In genomic region chr12:33580809-33581208, GRCm38 (mm10) we compare ENCODE assay signal across 23 mouse cellular contexts.
"Had no signal": no experiment of that assay in that cellular context is flagged by ENCODE, and none has a peak within 500 bp of the region (broad histone marks: within the 10 kb centered on the region; RNA-seq: fewer than 3 reads in every experiment).

No protein-coding gene starts in this region.

- H3K4me1 ChIP-seq: midbrain, embryonic 12.5 days; neural tube, embryonic 13.5 days had no signal

- DNase-seq: kidney, adult 2 months; kidney, postnatal 25 days; layer of hippocampus, adult 9-11 months; liver, postnatal 0 days; lung, embryonic 14.5 days; right cerebral cortex, adult 18-20 months; right cerebral cortex, postnatal 14 days; right cerebral cortex, postnatal 4 days; thymus, adult 2 months; thymus, postnatal 14 days; thymus, postnatal 4 days had no signal

- H3K4me2 ChIP-seq: limb, embryonic 15.5 days; liver, embryonic 11.5 days; lung, embryonic 14.5 days; midbrain, embryonic 12.5 days; neural tube, embryonic 13.5 days had no signal

- H3K27me3 ChIP-seq: limb, embryonic 15.5 days; midbrain, embryonic 12.5 days; neural tube, embryonic 13.5 days had no signal

- ATAC-seq: liver, postnatal 0 days; lung, postnatal 0 days; midbrain, embryonic 16.5 days had no signal

- H3K4me3 ChIP-seq: layer of hippocampus, adult 2 months; limb, embryonic 15.5 days; midbrain, embryonic 12.5 days; myocyte; neural tube, embryonic 13.5 days had no signal

- H3K9me3 ChIP-seq: limb, embryonic 15.5 days; midbrain, embryonic 12.5 days; neural tube, embryonic 13.5 days had no signal

- H3K27ac ChIP-seq: kidney, postnatal 0 days; layer of hippocampus, adult 2 months; limb, embryonic 15.5 days; liver, embryonic 14.5 days; macrophage; midbrain, embryonic 12.5 days; neural tube, embryonic 13.5 days; stomach, postnatal 0 days had no signal

- H3K36me3 ChIP-seq: limb, embryonic 15.5 days; midbrain, embryonic 12.5 days; neural tube, embryonic 13.5 days had no signal

- H3K9ac ChIP-seq: limb, embryonic 15.5 days; liver, embryonic 14.5 days; liver, postnatal 0 days; lung, embryonic 14.5 days; midbrain, embryonic 12.5 days; neural tube, embryonic 13.5 days had no signal
